Comparison of ENCODE assay signal across 12 mouse cellular contexts in genomic region chrY:90732101-90732542, GRCm38 (mm10). TPM values are rescaled to one million over a fixed set of nuclear protein-coding genes. Genes with fewer than 3 reads are reported as not detected.
DNase-seq lines count a peak whose midpoint lies in the region; ATAC-seq and TF ChIP-seq lines count a peak whose summit lies in the region.
"Not testable (repeated sequence)": the region's sequence is repeated elsewhere in the genome, so short reads cannot be mapped to it uniquely, and the experiment has no call there.
"Had no signal": no experiment of that assay in that cellular context is flagged by ENCODE, and none has a peak within 500 bp of the region (broad histone marks: within the 10 kb centered on the region; RNA-seq: fewer than 3 reads in every experiment).

No protein-coding gene starts in this region.

- H3K4me2 ChIP-seq in CH12.LX (ENCODE audit: insufficient read depth, low read depth, poor library complexity, severe bottlenecking), result peak overlapping the region; percentile 38
- H3K4me2 ChIP-seq in intestine, embryonic 14.5 days (ENCODE audit: low read length); midbrain, embryonic 14.5 days (ENCODE audit: low read length): not testable (repeated sequence)

- not testable (repeated sequence) for TF ChIP-seq CTCF in CH12.LX (conservative IDR thresholded peaks at IDR 0.05 in 1 of 2, IDR thresholded peaks at IDR 0.05 in 1 of 2; ENCODE audit: low read depth in 2 of 2, low read length in 2 of 2)

- dilution Hi-C loops in CH12.LX (cut with MboI; ENCODE audit: extremely low pct_ligation_motif_present, extremely low pct_unique_long_range_greater_than_20kb, low sequenced_read_pairs), result not testable (repeated sequence)

- in situ Hi-C loops in CH12.LX (cut with MboI; ENCODE audit: low pct_ligation_motif_present, low pct_unique_long_range_greater_than_20kb, low sequenced_read_pairs), result not testable (repeated sequence)

- TF ChIP-seq POLR2A in CH12.LX (IDR thresholded peaks at IDR 0.05; ENCODE audit: low read depth, low read length), result not testable (repeated sequence)

- not testable (repeated sequence) for TF ChIP-seq EP300 in CH12.LX (IDR thresholded peaks at IDR 0.05; ENCODE audit: low read length)

- not testable (repeated sequence) for H3K4me1 ChIP-seq in CH12.LX (ENCODE audit: control insufficient read depth in 1 of 2, insufficient read depth in 2 of 2); intestine, embryonic 14.5 days (replicated peaks; ENCODE audit: control insufficient read depth, insufficient read depth, low read length); limb, embryonic 10.5 days; midbrain, embryonic 14.5 days (ENCODE audit: control insufficient read depth, insufficient read depth, low read length)

- H3K79me2 ChIP-seq in CH12.LX (replicated peaks; ENCODE audit: control insufficient read depth, extremely low read depth, insufficient read depth, poor library complexity, severe bottlenecking), result not testable (repeated sequence)

- H3K4me3 ChIP-seq in CH12.LX (replicated peaks in 1 of 3; ENCODE audit: low read depth in 2 of 3, low read length in 2 of 3, poor library complexity in 1 of 3); intestine, embryonic 14.5 days (ENCODE audit: low read depth, low read length); limb, embryonic 10.5 days; midbrain, embryonic 14.5 days (replicated peaks; ENCODE audit: low read depth, low read length): not testable (repeated sequence)

- not testable (repeated sequence) for H3K9ac ChIP-seq in CH12.LX (ENCODE audit: insufficient read depth, low read depth); intestine, embryonic 14.5 days (ENCODE audit: low read length); midbrain, embryonic 14.5 days (replicated peaks; ENCODE audit: low read length)

- H3K36me3 ChIP-seq in CH12.LX (replicated peaks in 1 of 2; ENCODE audit: control insufficient read depth in 1 of 2, insufficient read depth in 1 of 2, low read length in 1 of 2), result peaks cover 10 to 15% of the 10 kb centered on the region in 2 experiments
- H3K36me3 ChIP-seq in intestine, embryonic 14.5 days (ENCODE audit: control insufficient read depth, insufficient read depth, low read length), result peaks cover 14% of the 10 kb centered on the region
- H3K36me3 ChIP-seq in limb, embryonic 10.5 days; midbrain, embryonic 14.5 days (ENCODE audit: control insufficient read depth, insufficient read depth, low read length): not testable (repeated sequence)

- H3K27ac ChIP-seq in CH12.LX (ENCODE audit: insufficient read depth, low read depth), result peak overlapping the region; percentile 2; the same call in 1 of the 2 replicates
- not testable (repeated sequence) for H3K27ac ChIP-seq in intestine, embryonic 14.5 days (ENCODE audit: low read depth); limb, embryonic 10.5 days
- 0 out of 2 replicates have a peak overlapping the region, but pooled peaks have one; percentile 20 for H3K27ac ChIP-seq in midbrain, embryonic 14.5 days (replicated peaks; ENCODE audit: low read depth, low read length)

- peaks cover 16% of the 10 kb centered on the region for H3K9me3 ChIP-seq in CH12.LX (replicated peaks; ENCODE audit: low read length)
- H3K9me3 ChIP-seq in intestine, embryonic 14.5 days (ENCODE audit: control insufficient read depth, low read length); limb, embryonic 10.5 days (replicated peaks); midbrain, embryonic 14.5 days (ENCODE audit: control insufficient read depth, low read length): not testable (repeated sequence)

- H3K27me3 ChIP-seq in CH12.LX (replicated peaks); intestine, embryonic 14.5 days (replicated peaks; ENCODE audit: control insufficient read depth, insufficient read depth, low read length); limb, embryonic 10.5 days (ENCODE audit: low read depth, poor library complexity, severe bottlenecking); midbrain, embryonic 14.5 days (ENCODE audit: control insufficient read depth, insufficient read depth, low read length): not testable (repeated sequence)

- TF ChIP-seq RAD21 in CH12.LX (IDR thresholded peaks at IDR 0.05; ENCODE audit: low read depth, low read length), result not testable (repeated sequence)

- 54% methylated on average over 10 of the region's 10 CpGs for WGBS in intestine, embryonic 14.5 days
- 62% methylated on average over 10 of the region's 10 CpGs for WGBS in limb, embryonic 10.5 days
- 48% methylated on average over 10 of the region's 10 CpGs for WGBS in midbrain, embryonic 14.5 days

- ATAC-seq in intestine, embryonic 14.5 days (replicated peaks; ENCODE audit: low FRiP score, low TSS enrichment, low read depth), result peak; percentile 77
- ATAC-seq in midbrain, embryonic 14.5 days (ENCODE audit: low FRiP score, low TSS enrichment), result peak; percentile 81

- peak; percentile 86 for DNase-seq in CH12.LX (ENCODE audit: extremely low read depth)
- DNase-seq in c-Kit-positive CD71-negative TER-119-negative erythroid progenitor cells, embryonic 14.5 days (ENCODE audit: low read depth), result peak; percentile 100
- peak; percentile 100 for DNase-seq in embryo, embryonic 11.5 days (ENCODE audit: low read depth, low spot score)
- peak; percentile 1 to 2 for DNase-seq in gastrocnemius, adult 8-10 months (ENCODE audit: low spot score in 2 of 2)
- DNase-seq in intestine, embryonic 14.5 days (ENCODE audit: low spot score), result peak; percentile 87
- DNase-seq in limb, embryonic 10.5 days (ENCODE audit: low spot score), result peak; percentile 76
- DNase-seq in midbrain, embryonic 14.5 days, result peak; percentile 91
- peak; percentile 98 for DNase-seq in telencephalon, adult 2 months (ENCODE audit: low read depth, low spot score)

RNA-seq across cellular contexts. Expression of gene Gm21860, which starts 22.5 kb away (rescaled TPM):
- total RNA-seq in CH12.LX (2012; rRNA removed) (not detected in 2 replicates), CH12.LX (2014; rRNA removed) (not detected in 2 replicates)
- polyA plus RNA-seq in CH12.LX (2012; ENCODE audit: insufficient read length, low read depth), result not detected in 2 replicates
- total RNA-seq in gastrocnemius, adult 8-10 months (2022), result not detected
- polyA plus RNA-seq in intestine, embryonic 14.5 days (2014; fragmentation: Nextera tagmentation; extraction: Ambion mirVana), result not detected in 2 replicates
- polyA plus RNA-seq in limb, embryonic 10.5 days (2016; fragmentation: Nextera tagmentation; extraction: Ambion mirVana), result not detected in 2 replicates
- polyA plus RNA-seq in midbrain, embryonic 14.5 days (2014; fragmentation: Nextera tagmentation; extraction: Ambion mirVana), result not detected in 2 replicates
- total RNA-seq: layer of hippocampus, adult 18-20 months had no signal
- polyA plus RNA-seq: heart, embryonic 14.5 days; lung, embryonic 15.5 days; stomach, embryonic 14.5 days had no signal

RNA-seq across cellular contexts. Expression of gene Gm47283, which starts 52.4 kb away (rescaled TPM):
- total RNA-seq in CH12.LX (2012; rRNA removed), result not detected in 2 replicates
- total RNA-seq in CH12.LX (2014; rRNA removed), result not detected in 2 replicates
- not detected in 2 replicates for polyA plus RNA-seq in CH12.LX (2012; ENCODE audit: insufficient read length, low read depth)
- total RNA-seq in gastrocnemius, adult 8-10 months (2022), result not detected
- not detected in 2 replicates for polyA plus RNA-seq in intestine, embryonic 14.5 days (2014; fragmentation: Nextera tagmentation; extraction: Ambion mirVana)
- polyA plus RNA-seq in limb, embryonic 10.5 days (2016; fragmentation: Nextera tagmentation; extraction: Ambion mirVana), result not detected in 2 replicates
- polyA plus RNA-seq in midbrain, embryonic 14.5 days (2014; fragmentation: Nextera tagmentation; extraction: Ambion mirVana), result not detected in 2 replicates
- total RNA-seq: layer of hippocampus, adult 18-20 months had no signal
- polyA plus RNA-seq: heart, embryonic 14.5 days; lung, embryonic 15.5 days; stomach, embryonic 14.5 days had no signal

Comparison
In these comparisons a context has a peak if more than half of its experiments do, and no peak if none do; other contexts are left out.
1. DNase-seq: peak in every context shown above with its lines; median percentile 100 in c-Kit-positive CD71-negative TER-119-negative erythroid progenitor cells, embryonic 14.5 days; 100 in embryo, embryonic 11.5 days; 98 in telencephalon, adult 2 months; 91 in midbrain, embryonic 14.5 days; 87 in intestine, embryonic 14.5 days; 86 in CH12.LX; 76 in limb, embryonic 10.5 days; 2 in gastrocnemius, adult 8-10 months.